ENCODE assay signal across 8 mouse cellular contexts in genomic region chr11:97149995-97150410, GRCm38 (mm10). TPM values are rescaled to one million over a fixed set of nuclear protein-coding genes. Genes with fewer than 3 reads are reported as not detected.
DNase-seq lines count a peak whose midpoint lies in the region; ATAC-seq and TF ChIP-seq lines count a peak whose summit lies in the region.

No protein-coding gene starts in this region.

- 3% methylated on average over 14 of the region's 14 CpGs for WGBS in forebrain, embryonic 10.5 days
- 4% methylated on average over 14 of the region's 14 CpGs for WGBS in heart, embryonic 15.5 days
- WGBS in kidney, postnatal 0 days: 4% methylated on average over 14 of the region's 14 CpGs
- WGBS in lung, embryonic 16.5 days: under 1% methylated on average over 14 of the region's 14 CpGs

- TF ChIP-seq POLR2A in ES-Bruce4 (IDR thresholded peaks at IDR 0.05; ENCODE audit: insufficient read depth, low read length): no peak

- H3K4me1 ChIP-seq in ES-Bruce4 (ENCODE audit: control insufficient read depth, insufficient read depth, low read length): no peaks in the 10 kb centered on the region
- H3K4me1 ChIP-seq in forebrain, embryonic 10.5 days: peaks cover 72% of the 10 kb centered on the region
- peaks cover 56% of the 10 kb centered on the region for H3K4me1 ChIP-seq in heart, embryonic 15.5 days (replicated peaks)
- peaks cover 11% of the 10 kb centered on the region; the same call in 1 of the 2 replicates for H3K4me1 ChIP-seq in kidney, postnatal 0 days (replicated peaks; ENCODE audit: insufficient read depth, low read length)
- peaks cover 30% of the 10 kb centered on the region for H3K4me1 ChIP-seq in lung, embryonic 16.5 days (replicated peaks; ENCODE audit: control insufficient read depth, insufficient read depth, low read length)

- peak; percentile 83 for DNase-seq in adrenal gland, postnatal 10 days
- peak; percentile 39 for DNase-seq in forebrain, embryonic 10.5 days (ENCODE audit: extremely low spot score, low spot score)
- DNase-seq in kidney, postnatal 0 days (ENCODE audit: low spot score): peak; percentile 71
- DNase-seq in ovary, postnatal 14 days (ENCODE audit: low spot score): peak; percentile 27
- no peak for DNase-seq in thymus, postnatal 10 days (ENCODE audit: low spot score in 2 of 2)

- no peaks in the 10 kb centered on the region for H3K36me3 ChIP-seq in ES-Bruce4 (ENCODE audit: control insufficient read depth, insufficient read depth, low read length, poor library complexity, severe bottlenecking)
- peaks cover 38% of the 10 kb centered on the region for H3K36me3 ChIP-seq in forebrain, embryonic 10.5 days (replicated peaks)
- 0 out of 2 replicates have a peak, but pooled peaks cover 3% of the 10 kb centered on the region for H3K36me3 ChIP-seq in heart, embryonic 15.5 days
- peaks cover 3% of the 10 kb centered on the region; the same call in 1 of the 2 replicates for H3K36me3 ChIP-seq in kidney, postnatal 0 days (ENCODE audit: insufficient read depth, low read length)
- H3K36me3 ChIP-seq in lung, embryonic 16.5 days (ENCODE audit: control insufficient read depth, insufficient read depth, low read length): peaks cover 3% of the 10 kb centered on the region; the same call in 1 of the 2 replicates

- H3K4me2 ChIP-seq in heart, embryonic 15.5 days: peak overlapping the region; percentile 98
- H3K4me2 ChIP-seq in kidney, postnatal 0 days (ENCODE audit: low read length): peak overlapping the region; percentile 97
- H3K4me2 ChIP-seq in lung, embryonic 16.5 days (ENCODE audit: low read depth, low read length): peak overlapping the region; percentile 78

- peak overlapping the region; percentile 66 for H3K4me3 ChIP-seq in ES-Bruce4 (ENCODE audit: low read depth, low read length)
- peak overlapping the region; percentile 84 for H3K4me3 ChIP-seq in forebrain, embryonic 10.5 days
- peak overlapping the region; percentile 88 for H3K4me3 ChIP-seq in heart, embryonic 15.5 days
- peak overlapping the region; percentile 70 for H3K4me3 ChIP-seq in kidney, postnatal 0 days (replicated peaks; ENCODE audit: low read depth, low read length)
- H3K4me3 ChIP-seq in lung, embryonic 16.5 days (ENCODE audit: low read length): peak overlapping the region; percentile 78

- TF ChIP-seq EP300 in ES-Bruce4 (IDR thresholded peaks at IDR 0.05; ENCODE audit: insufficient read depth, low read depth, low read length): no peak

- ATAC-seq in heart, embryonic 15.5 days (replicated peaks; ENCODE audit: insufficient number of reproducible peaks, insufficient read depth, low FRiP score, low read depth): peak; percentile 57
- 0 out of 2 replicates have a peak, but pooled peaks have one; percentile 8 for ATAC-seq in kidney, postnatal 0 days (replicated peaks; ENCODE audit: low FRiP score, low read depth)
- ATAC-seq in lung, embryonic 16.5 days (ENCODE audit: low read depth): peak; percentile 73

- no peaks in the 10 kb centered on the region for H3K27me3 ChIP-seq in ES-Bruce4 (ENCODE audit: control insufficient read depth, insufficient read depth, low read length, poor library complexity, severe bottlenecking)
- peaks cover 38% of the 10 kb centered on the region for H3K27me3 ChIP-seq in forebrain, embryonic 10.5 days (ENCODE audit: poor library complexity, severe bottlenecking)
- H3K27me3 ChIP-seq in heart, embryonic 15.5 days: 0 out of 2 replicates have a peak, but pooled peaks cover 3% of the 10 kb centered on the region
- no peaks in the 10 kb centered on the region for H3K27me3 ChIP-seq in kidney, postnatal 0 days (ENCODE audit: insufficient read depth, low read length)
- no peaks in the 10 kb centered on the region for H3K27me3 ChIP-seq in lung, embryonic 16.5 days (ENCODE audit: control insufficient read depth, insufficient read depth, low read depth, low read length)

- no peak for TF ChIP-seq CTCF in ES-Bruce4 (IDR thresholded peaks at IDR 0.05; ENCODE audit: low read depth, low read length)
- no peak for TF ChIP-seq CTCF in kidney, postnatal 0 days (IDR thresholded peaks at IDR 0.05; ENCODE audit: low read depth)

- no peak overlapping the region for H3K27ac ChIP-seq in ES-Bruce4 (ENCODE audit: insufficient read depth, low read length)
- H3K27ac ChIP-seq in forebrain, embryonic 10.5 days: peak overlapping the region; percentile 96
- H3K27ac ChIP-seq in heart, embryonic 15.5 days: peak overlapping the region; percentile 92
- H3K27ac ChIP-seq in kidney, postnatal 0 days: peak overlapping the region; percentile 72
- H3K27ac ChIP-seq in lung, embryonic 16.5 days (ENCODE audit: low read length): peak overlapping the region; percentile 93

- no peaks in the 10 kb centered on the region for H3K9me3 ChIP-seq in ES-Bruce4 (replicated peaks; ENCODE audit: control insufficient read depth, insufficient read depth, low read length, poor library complexity, severe bottlenecking)
- H3K9me3 ChIP-seq in forebrain, embryonic 10.5 days: no peaks in the 10 kb centered on the region
- no peaks in the 10 kb centered on the region for H3K9me3 ChIP-seq in heart, embryonic 15.5 days (replicated peaks)
- no peaks in the 10 kb centered on the region for H3K9me3 ChIP-seq in kidney, postnatal 0 days (replicated peaks; ENCODE audit: low read length)
- H3K9me3 ChIP-seq in lung, embryonic 16.5 days (ENCODE audit: control insufficient read depth, low read length): no peaks in the 10 kb centered on the region

- peak overlapping the region; percentile 91 for H3K9ac ChIP-seq in ES-Bruce4 (ENCODE audit: low read depth, poor library complexity, severe bottlenecking)
- peak overlapping the region; percentile 77 for H3K9ac ChIP-seq in heart, embryonic 15.5 days
- peak overlapping the region; percentile 69; the same call in 1 of the 2 replicates for H3K9ac ChIP-seq in kidney, postnatal 0 days (ENCODE audit: low read depth, low read length)
- peak overlapping the region; percentile 74 for H3K9ac ChIP-seq in lung, embryonic 16.5 days (ENCODE audit: low read length)

RNA-seq across cellular contexts. Expression of gene Tbkbp1, which starts 1.3 kb away (rescaled TPM):
- polyA plus RNA-seq in ES-Bruce4 (2011; ENCODE audit: insufficient read depth, insufficient read length, low read depth, missing spikeins): 5.4 and 6.1 TPM in 2 replicates
- total RNA-seq in adrenal gland, postnatal 10 days (2021): 10 to 100 TPM; 20.9 to 25.4 TPM
- 3.9 and 4.0 TPM in 2 replicates for polyA plus RNA-seq in forebrain, embryonic 10.5 days (2016; fragmentation: Nextera tagmentation; extraction: Ambion mirVana)
- 4.7 and 6.5 TPM in 2 replicates for polyA plus RNA-seq in heart, embryonic 15.5 days (2015; fragmentation: Nextera tagmentation; extraction: Ambion mirVana)
- 4.6 and 5.5 TPM in 2 replicates for polyA plus RNA-seq in kidney, postnatal 0 days (2015; fragmentation: Nextera tagmentation; extraction: Ambion mirVana)
- 4.9 TPM in 2 replicates for polyA plus RNA-seq in lung, embryonic 16.5 days (2015; fragmentation: Nextera tagmentation; extraction: Ambion mirVana)

RNA-seq across cellular contexts. Expression of gene Tbx21, which starts 34.9 kb away (rescaled TPM):
- polyA plus RNA-seq in ES-Bruce4 (2011; ENCODE audit: insufficient read depth, insufficient read length, low read depth, missing spikeins): 0.24 TPM in 1 of 2 replicates, not detected in the other
- under 1 TPM; 0.21 to 0.64 TPM for total RNA-seq in adrenal gland, postnatal 10 days (2021)
- polyA plus RNA-seq in forebrain, embryonic 10.5 days (2016; fragmentation: Nextera tagmentation; extraction: Ambion mirVana): 0.23 and 0.37 TPM in 2 replicates
- 0.05 and 0.36 TPM in 2 replicates for polyA plus RNA-seq in heart, embryonic 15.5 days (2015; fragmentation: Nextera tagmentation; extraction: Ambion mirVana)
- polyA plus RNA-seq in kidney, postnatal 0 days (2015; fragmentation: Nextera tagmentation; extraction: Ambion mirVana): 0.15 TPM in 1 of 2 replicates, not detected in the other
- 0.21 TPM in 1 of 2 replicates, not detected in the other for polyA plus RNA-seq in lung, embryonic 16.5 days (2015; fragmentation: Nextera tagmentation; extraction: Ambion mirVana)

RNA-seq across cellular contexts. Expression of gene Kpnb1, which starts 37.7 kb away (rescaled TPM):
- 316 and 345 TPM in 2 replicates for polyA plus RNA-seq in ES-Bruce4 (2011; ENCODE audit: insufficient read depth, insufficient read length, low read depth, missing spikeins)
- 100 to 1,000 TPM; 109 to 115 TPM for total RNA-seq in adrenal gland, postnatal 10 days (2021)
- polyA plus RNA-seq in forebrain, embryonic 10.5 days (2016; fragmentation: Nextera tagmentation; extraction: Ambion mirVana): 98.3 and 99.9 TPM in 2 replicates
- polyA plus RNA-seq in heart, embryonic 15.5 days (2015; fragmentation: Nextera tagmentation; extraction: Ambion mirVana): 29.5 and 31.4 TPM in 2 replicates
- polyA plus RNA-seq in kidney, postnatal 0 days (2015; fragmentation: Nextera tagmentation; extraction: Ambion mirVana): 34.0 and 35.8 TPM in 2 replicates
- polyA plus RNA-seq in lung, embryonic 16.5 days (2015; fragmentation: Nextera tagmentation; extraction: Ambion mirVana): 39.6 and 40.4 TPM in 2 replicates

Comparison
In these comparisons a context has a peak if more than half of its experiments do, and no peak if none do; other contexts are left out.
1. DNase-seq: peak in adrenal gland, postnatal 10 days (single experiment), forebrain, embryonic 10.5 days (single experiment), kidney, postnatal 0 days (single experiment) and ovary, postnatal 14 days (single experiment); none in thymus, postnatal 10 days (0 of 2).
2. ATAC-seq: peak in every context shown above with its lines; median percentile 73 in lung, embryonic 16.5 days; 57 in heart, embryonic 15.5 days; 8 in kidney, postnatal 0 days.
3. Peak in every context shown above with its lines, with median percentiles within 50 percentile points of each other: H3K4me3 ChIP-seq, H3K9ac ChIP-seq and H3K4me2 ChIP-seq.